Mouse (Mus musculus) kidney, postnatal 36 days (tissue): ENCODE data around the gene Grin3b.

Experiments used
- DNase-seq, 2 experiments: peaks; one replicate each; pipeline ENCODE4 v3.0.0; 2021 to 2022; ENCODE audit warnings: mixed read lengths in 2 of 2

The Grin3b gene

GRCm38 (mm10) chr10:79970415-79971182 lies at the start of gene Grin3b:
Gene Grin3b (plus strand): TSS chr10:79970715.
- peak in 1 of 2 experiments; percentile 48 for DNase-seq

DNA sequence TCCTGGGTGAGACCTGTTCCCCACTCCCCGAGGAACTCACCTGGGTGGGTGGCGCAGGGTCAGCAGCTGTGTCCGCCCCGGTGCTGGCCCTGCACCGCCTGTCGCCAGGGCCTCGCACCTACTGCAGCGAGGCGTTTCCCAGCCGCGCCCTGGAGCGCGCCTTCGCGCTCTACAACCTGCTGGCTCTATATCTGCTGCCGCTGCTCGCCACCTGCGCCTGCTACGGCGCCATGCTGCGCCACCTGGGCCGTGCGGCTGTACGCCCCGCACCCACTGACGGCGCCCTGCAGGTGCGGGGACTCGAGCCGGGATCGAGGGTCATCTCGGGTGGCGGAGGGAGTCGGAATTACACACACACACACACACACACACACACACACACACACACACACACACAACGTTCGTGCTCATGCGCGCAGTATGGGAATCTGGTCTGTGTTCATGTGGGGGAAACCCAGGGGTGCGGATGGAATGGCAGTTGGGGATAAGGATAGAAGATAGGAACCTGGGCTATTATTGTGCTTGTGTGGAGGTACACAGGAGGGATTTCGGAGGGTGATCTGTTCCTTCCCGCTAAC lies 49.5 kb upstream of the Grin3b start, which contains the start of gene R3hdm4:
Gene R3hdm4 (minus strand): TSS at position 251 of the 578 bp plus-strand sequence.
- DNase-seq: no peak

- no peak for DNase-seq
Measured at GRCm38 (mm10) chr10:79921572-79921971, 48.9 kb upstream of the Grin3b start.

GRCm38 (mm10) chr10:79924998-79925784 lies 45.3 kb upstream of the Grin3b start:
- peak; percentile 88 to 97 for DNase-seq

GRCm38 (mm10) chr10:79925785-79926490 lies 44.6 kb upstream of the Grin3b start:
- no peak for DNase-seq

GRCm38 (mm10) chr10:79926491-79927323 lies 43.8 kb upstream of the Grin3b start, which contains the start of gene Arid3a:
Gene Arid3a (plus strand): TSS chr10:79927043.
- peak; percentile 91 to 93 for DNase-seq

- peak in 1 of 2 experiments; percentile 72 for DNase-seq
Measured at GRCm38 (mm10) chr10:79927324-79928029, 43.0 kb upstream of the Grin3b start.

DNA sequence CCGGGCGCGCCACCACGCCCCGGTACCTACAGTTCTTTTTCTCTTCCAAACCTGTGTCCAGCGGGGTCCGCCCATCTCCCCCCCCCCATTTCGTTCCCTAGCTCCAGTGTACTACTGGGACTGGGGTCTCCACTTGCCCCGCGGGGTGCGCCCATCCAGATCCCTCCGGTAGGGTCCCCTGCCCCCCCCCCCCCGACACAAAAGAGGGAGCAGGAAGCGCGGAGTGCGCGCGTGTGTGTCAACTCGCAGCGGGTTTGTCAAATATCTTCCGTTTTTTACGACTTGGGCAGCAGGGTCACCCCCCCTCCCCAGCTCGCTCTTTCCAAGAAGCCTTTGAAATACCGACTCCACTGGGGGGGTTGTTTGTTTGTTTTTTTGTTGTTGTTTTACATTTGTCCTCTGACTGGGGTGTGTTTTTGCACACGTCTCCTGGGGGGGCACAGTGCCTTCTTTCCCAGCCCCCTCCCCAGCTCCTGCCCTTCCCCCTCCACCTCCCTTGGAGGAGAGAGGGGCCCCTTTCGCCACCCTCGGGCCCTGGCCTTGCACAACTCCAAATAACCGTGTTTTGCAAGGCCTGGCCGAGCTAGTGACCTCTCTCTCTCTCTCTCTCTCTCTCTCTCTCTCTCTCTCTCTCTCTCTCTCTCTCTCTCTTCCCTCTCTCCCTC lies 42.4 kb upstream of the Grin3b start:
- peak in 1 of 2 experiments; percentile 53 for DNase-seq

GRCm38 (mm10) chr10:79928907-79929701 lies 41.4 kb upstream of the Grin3b start:
- no peak for DNase-seq

DNA sequence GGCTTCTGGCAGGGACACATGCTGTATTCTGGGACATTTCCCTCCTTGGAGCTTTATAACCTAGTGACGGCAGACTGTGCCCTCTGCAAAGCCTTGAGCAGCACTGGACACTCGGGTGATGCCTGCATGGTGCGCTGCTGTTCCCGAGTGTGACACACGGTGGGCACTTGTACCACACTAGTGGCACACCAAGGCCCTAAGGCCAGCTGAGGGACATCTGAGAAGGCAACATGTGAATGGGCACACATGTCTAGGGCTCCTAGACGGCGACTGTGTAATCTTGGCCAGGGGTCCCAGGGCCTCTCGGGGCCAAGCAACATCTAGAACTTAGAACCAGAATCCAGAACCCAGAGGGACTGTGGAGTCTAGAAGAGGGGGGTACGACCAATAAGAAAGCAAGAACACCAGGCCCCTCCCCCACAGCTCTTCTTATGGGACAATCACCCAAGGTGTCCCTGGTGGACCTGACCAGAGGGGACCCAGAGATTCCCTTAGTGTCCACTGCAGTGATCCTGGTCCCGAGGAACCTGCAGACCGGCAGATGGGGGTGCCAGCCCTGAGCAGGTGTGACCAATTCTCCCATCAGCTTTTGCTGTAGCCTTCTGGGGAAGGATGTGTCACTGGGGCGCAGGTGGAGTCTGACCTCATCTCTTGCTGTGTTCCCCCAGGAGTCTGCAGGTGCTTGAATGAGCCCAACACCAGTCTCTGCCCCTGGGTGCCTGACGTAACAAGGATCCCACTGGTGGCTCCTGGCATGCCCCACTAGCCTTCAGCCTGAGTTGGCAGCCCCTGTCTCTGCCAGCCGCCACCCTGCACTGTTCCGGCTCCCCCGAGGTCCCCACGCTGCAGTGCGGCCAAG lies 40.3 kb upstream of the Grin3b start:
- no peak for DNase-seq

DNA sequence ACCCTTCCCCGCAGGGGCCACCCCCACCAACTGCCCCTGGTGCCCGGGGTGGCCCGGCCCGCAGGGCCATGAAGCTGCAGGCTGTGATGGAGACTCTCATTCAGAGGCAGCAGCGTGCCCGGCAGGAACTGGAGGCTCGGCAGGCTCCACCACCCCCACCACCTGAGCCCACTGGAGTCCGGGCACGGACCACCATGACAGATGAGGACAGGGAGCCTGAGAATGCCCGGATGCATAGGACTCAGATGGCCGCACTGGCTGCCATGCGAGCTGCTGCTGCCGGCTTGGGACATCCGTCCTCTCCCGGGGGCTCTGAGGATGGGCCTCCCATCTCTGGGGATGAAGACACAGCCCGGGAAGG lies 39.7 kb upstream of the Grin3b start:
- no peak for DNase-seq

DNA sequence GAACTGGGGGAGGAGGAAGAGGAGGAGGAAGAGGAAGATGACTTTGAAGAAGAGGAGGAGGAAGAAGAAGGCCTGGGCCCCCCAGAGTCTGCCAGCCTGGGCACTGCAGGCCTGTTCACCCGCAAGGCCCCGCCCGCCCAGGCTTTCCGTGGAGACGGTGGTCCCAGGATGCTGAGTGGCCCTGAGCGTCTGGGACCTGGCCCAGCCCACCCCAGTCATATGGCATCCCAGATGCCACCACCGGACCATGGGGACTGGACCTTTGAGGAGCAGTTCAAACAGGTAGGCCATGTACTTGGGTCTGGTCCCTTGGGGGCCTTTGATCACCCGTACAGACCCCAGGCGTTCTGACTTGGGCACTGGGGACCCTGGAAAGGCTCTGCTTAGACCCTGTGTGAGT lies 38.7 kb upstream of the Grin3b start:
- DNase-seq: no peak

GRCm38 (mm10) chr10:79932736-79933135 lies 37.8 kb upstream of the Grin3b start:
- DNase-seq: peak in 1 of 2 experiments; percentile 68

GRCm38 (mm10) chr10:79933145-79933679 lies 37.3 kb upstream of the Grin3b start:
- peak; percentile 30 to 60 for DNase-seq

GRCm38 (mm10) chr10:79933861-79934260 lies 36.7 kb upstream of the Grin3b start:
- DNase-seq: no peak

GRCm38 (mm10) chr10:79934272-79934721 lies 36.2 kb upstream of the Grin3b start:
- peak; percentile 91 to 93 for DNase-seq

GRCm38 (mm10) chr10:79934794-79935569 lies 35.5 kb upstream of the Grin3b start:
- DNase-seq: no peak
